Mouse (Mus musculus): ENCODE results near the gene Prm2. TPM values are rescaled to one million over a fixed set of nuclear protein-coding genes. Genes with fewer than 3 reads are reported as not detected.

Prm2 gene
- polyA plus RNA-seq, 1 experiment from 2014 or later = not detected

Other genes with a start within 250 kb of the Prm2 start
- 4.0 and 4.3 TPM in 2 replicates for gene Socs1, start 10.6 kb downstream of the Prm2 start, polyA plus RNA-seq (2014; fragmentation: Nextera tagmentation; extraction: Ambion mirVana)
- not detected in 2 replicates for gene Tnp2, start 7.5 kb downstream of the Prm2 start, polyA plus RNA-seq (2014; fragmentation: Nextera tagmentation; extraction: Ambion mirVana)
- gene Prm3, start 5.2 kb downstream of the Prm2 start, polyA plus RNA-seq (2014; fragmentation: Nextera tagmentation; extraction: Ambion mirVana) = not detected in 2 replicates
- not detected in 2 replicates for gene Prm1, start 9.7 kb upstream of the Prm2 start, polyA plus RNA-seq (2014; fragmentation: Nextera tagmentation; extraction: Ambion mirVana)
- not detected in 2 replicates for gene Gm11172, start 16.8 kb upstream of the Prm2 start, polyA plus RNA-seq (2014; fragmentation: Nextera tagmentation; extraction: Ambion mirVana)
- 2.8 and 3.3 TPM in 2 replicates for gene Rmi2, start 38.9 kb upstream of the Prm2 start, polyA plus RNA-seq (2014; fragmentation: Nextera tagmentation; extraction: Ambion mirVana)